Mouse (Mus musculus): ENCODE measurements at regions not wholly inside any gene's neighbourhood (a gene's known extent, or its start where the extent isn't known, plus 50 kb on each side); places are given as distances from the start of the nearest gene placed in this dataset.
A peak's percentile ranks its signal among the peaks of the same experiment; 100 is the strongest.
"Not testable (repeated sequence)": the region's sequence is repeated elsewhere in the genome, so short reads cannot be mapped to it uniquely, and the experiment has no call there.

DNA sequence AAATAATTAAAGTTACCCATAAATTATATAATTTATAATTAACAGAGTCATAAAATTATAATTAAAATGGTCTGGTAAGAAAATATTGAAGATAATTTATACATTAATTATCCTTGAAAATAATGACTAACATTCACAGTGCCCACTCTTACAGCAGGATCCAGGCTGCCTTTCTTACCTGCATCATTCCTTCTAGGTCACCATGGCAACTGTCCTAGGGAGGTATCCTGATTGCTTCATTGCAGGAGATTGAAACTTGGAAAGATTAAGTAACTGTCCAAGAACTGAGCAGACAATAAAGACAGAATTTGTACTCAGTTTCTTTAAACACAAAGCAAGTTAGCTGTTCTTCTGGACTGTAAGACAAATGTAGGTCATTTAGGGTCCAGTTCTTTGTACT, 416.7 kb upstream of the Id2 start:
- intact Hi-C loops (cut with DNase I), result no loop called here
- no peak for DNase-seq

DNA sequence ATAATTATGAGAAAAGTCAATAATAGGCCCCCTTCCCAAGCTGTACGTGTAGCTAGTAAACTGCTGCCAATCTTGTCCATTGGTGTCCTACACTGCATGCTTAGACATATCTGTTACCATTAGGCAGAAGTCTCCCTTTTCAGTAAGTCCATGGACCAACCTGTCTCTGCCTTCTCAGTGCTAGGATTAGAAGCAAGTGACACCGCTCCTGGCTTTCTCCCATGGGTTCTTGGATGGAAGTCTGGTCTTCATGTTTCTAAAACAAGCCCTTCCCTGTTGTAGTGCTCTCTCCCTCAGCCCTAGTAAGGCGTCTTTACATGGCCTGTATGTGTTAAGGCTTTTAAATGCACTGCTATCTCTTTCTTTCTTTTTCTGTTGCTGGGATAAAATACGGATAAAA, 412.7 kb upstream of the Id2 start:
- intact Hi-C loops (cut with DNase I), result no loop called here
- DNase-seq, result no peak

DNA sequence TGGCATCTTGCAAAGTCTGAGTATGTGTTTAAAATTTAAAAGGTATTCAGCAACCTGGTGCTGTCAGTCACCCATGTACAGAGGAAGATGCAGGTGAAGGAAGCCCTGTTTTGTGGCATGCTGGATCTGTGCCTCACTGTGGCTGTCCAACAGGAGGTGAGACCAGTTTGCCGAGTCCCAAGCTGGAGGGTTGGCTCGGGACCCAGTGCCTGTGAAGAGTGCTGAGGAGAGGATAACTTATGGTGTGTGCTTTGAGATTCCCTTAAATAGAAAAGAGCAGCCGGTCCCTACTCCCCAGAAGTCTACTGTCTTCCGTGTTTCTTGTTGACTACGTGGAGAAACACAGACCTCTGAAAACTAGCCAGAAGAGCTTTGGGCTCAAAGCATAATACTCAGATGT, 396.3 kb upstream of the Id2 start:
- DNase-seq, result no peak
- intact Hi-C loops (cut with DNase I), result loop anchor here (10.0 kb wide), 1 partner anchor 398 kb away; the partner anchor contains the start of gene Id2

DNA sequence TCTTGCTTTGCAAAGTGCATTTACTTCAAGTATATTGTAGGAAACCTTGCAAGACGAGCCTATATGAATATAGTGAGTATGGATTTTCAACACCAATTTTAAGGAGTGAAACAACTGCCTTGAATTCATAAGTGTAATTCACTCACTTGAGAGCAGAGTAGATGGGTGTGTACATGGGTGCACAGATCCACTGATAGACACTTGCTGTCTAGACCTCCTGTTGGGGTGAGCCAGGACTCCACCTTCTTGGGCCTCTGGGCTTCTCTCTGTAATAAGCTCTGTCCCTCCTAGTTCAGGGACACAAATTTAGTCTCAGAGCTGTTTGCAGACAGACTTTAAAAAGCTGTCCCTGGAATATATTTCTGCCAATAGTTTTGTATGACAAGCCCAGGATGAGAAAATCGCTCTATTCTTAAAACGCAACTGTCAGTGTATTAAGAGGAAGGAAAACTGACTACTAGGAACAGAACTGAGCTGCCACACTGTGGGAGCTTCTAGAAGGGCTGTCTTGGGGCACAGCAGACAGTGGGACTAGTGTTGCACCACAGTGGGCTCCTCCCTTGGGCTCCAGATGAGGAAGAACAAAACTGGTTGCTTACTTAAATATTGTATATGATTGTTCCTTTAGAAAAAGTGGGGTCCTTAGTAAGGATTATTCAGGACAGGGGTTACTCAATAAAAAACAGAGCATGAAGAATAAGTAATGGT, 395.7 kb upstream of the Id2 start:
- intact Hi-C loops (cut with DNase I), result loop anchor here (10.0 kb wide), 1 partner anchor 398 kb away; the partner anchor contains the start of gene Id2
- DNase-seq, result no peak

DNA sequence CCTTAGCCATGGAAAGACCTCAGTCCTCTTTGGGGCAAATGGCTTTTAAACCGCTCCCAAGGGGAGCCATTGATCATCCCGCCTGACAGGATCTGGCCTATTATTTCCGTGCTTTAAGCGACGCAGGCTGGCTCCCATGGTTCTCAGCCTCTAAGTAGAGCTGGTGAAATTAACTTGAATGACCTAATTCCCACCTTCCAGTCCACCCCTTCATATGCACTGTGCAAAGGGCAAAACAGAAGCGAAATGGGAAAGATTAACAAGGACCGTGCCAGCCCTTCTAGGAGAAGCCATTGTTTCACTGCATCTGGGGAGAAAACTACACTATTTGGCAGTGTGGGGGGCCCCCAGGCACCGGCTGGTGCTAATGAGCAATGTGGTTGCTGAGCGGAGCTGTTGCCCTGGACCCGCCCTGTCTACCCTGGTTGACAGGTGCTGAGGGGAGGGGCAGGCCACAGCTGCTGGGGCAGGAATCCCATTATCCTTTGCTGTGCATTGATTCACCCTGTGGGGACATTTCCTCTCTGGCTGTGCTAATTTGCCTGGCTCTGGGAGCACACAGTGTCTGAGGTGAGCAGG, 378.3 kb upstream of the Id2 start:
- DNase-seq, result peak; percentile 69
- intact Hi-C loops (cut with DNase I), result no loop called here

DNA sequence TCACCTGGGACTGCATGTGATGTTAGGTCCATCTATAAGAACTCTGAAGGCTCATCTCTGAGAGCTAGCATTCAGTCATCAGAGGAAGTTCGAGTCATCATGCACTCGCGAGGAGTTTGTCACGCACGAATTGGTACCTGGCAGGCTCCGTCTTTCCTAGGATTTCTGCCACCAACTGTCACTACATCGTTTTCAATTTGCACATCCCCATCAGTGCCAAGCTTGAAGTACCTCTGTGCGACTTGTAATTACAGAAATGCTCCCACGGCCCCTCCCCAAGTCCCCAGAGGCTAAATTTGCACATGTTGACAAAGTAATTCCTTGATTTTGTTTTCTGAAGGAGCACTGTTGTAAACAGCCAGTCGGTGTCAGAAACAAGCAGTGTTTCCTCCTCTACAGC, 372.2 kb upstream of the Id2 start:
- intact Hi-C loops (cut with DNase I), result no loop called here
- DNase-seq, result peak; percentile 59

DNA sequence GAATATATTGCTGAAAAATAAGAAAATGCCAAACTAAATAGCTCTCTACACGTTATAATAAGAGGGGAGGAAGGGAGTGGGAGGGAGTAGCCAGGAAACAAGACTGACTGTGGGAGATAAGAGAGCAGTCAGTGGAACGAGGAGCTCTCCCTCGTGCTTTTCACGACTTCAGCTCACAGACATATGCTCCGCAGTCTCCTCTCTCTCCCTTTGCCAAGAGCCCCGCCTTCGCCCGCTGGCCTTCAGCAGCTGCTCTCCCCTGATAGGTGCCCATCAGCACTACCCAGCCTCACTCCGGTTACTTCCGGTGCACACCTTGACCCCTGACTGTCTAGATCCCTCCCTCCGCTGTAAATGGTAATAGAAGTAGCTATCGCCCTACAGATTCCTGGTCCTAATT, 370.8 kb upstream of the Id2 start:
- intact Hi-C loops (cut with DNase I), result no loop called here
- peak; percentile 54 for DNase-seq

DNA sequence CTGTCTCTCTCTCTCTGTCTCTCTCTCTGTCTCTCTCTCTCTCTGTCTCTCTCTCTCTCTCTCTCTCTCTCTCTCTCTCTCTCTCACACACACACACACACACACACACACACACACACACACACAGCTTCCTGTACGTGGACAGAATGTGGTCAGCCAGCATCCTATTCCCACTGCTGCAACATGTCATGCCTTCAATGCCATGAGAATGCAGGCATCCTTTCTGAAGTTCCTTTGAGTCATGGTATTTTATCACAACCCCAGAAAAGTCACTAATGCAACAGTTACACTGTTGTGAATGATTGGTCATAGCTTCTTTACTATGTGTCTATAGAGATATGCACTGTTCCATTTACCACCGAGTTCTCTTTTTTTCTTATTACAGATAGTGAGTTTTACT, 365.8 kb upstream of the Id2 start:
- intact Hi-C loops (cut with DNase I); DNase-seq: not testable (repeated sequence)

DNA sequence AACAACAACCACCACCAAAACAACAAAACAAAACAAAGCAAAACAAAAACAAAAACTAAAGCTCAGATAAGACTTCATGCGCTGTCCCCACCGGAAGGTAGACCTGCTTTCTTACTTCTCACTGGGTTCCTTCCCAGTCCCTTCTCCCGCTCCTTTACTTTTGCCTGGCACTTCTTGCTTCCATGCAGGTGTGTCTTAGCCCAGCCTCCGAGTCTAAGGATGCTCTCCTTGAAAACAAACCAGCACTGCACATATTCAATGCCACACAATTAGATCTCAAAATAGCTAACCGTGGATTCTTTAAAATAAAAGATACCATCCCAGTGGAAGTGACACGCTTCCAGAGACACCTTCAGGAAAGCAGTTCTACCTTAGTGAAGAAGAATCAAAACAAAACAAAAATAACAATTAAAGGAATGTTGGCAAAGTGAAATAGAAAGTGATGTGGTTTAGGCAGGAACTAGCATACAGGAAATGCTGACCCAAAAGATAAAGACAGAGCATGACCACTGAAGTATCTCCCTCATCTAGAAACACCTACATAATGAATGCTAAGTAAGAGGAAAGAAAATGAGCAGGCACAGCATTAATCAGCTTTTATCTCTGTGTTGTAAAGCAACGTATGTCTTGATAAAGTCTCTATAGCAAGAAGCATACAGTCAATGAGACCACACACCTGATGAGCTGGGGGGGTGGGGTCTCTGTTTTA, 358.5 kb upstream of the Id2 start:
- no peak for DNase-seq
- intact Hi-C loops (cut with DNase I), result no loop called here

DNA sequence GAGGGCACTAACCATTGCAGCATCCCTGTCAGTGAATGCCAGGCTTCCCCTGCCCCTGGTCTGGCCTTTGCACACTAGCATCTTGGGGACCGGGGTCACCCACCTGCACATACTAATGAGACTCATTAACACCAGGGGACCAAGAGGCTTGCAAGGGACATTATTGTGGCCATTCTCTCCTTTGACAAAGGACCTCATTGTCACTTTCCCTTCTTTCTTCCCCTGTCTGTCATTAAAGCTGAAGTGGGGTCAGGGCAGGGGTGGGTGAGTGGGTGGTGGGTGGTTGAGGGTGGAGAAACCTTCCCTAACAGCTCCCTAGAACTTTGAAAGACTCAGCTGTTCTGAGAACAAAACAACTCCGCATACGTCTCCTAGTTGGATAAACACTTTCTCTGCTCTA, 356.4 kb upstream of the Id2 start:
- no peak for DNase-seq
- intact Hi-C loops (cut with DNase I), result no loop called here

DNA sequence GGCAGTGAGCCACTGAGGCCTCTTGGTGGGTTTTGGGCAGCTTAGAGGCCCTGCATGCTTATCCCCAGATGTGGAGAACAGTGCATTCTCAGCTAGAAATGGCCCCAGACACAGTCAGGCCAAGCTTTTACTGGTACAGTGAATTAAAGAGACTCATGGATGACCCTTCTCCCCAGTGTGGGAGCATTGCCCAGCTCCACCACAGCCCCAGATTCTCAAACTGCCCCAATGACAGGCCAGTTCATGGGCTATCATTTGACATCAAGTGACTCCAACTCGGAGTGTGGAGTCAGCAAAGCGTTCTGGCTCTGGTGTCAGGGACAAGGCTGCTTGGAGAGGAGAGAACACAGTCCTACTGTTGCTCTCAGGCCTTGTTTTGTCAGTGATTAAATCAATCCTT, 354.2 kb upstream of the Id2 start:
- intact Hi-C loops (cut with DNase I), result no loop called here
- no peak for DNase-seq

DNA sequence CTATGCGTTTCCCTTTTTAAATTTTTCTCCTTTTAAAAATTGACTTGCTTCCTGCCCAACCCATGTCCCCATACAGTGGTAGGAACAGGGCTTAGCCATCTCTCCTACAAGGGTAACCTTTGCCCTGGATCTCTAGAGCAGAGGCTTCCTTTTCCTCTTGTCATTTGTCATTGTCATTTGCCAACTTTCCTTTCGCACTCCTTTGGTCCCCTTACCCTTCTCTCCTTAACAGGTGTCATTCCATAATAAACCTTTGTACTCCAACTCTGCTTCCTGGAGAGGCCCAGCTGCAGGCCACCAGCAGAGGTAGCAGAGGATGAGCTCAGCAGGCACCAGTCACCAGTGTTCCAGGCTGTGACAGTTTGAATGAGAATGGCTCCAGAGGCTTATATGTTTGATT, 347.4 kb upstream of the Id2 start:
- DNase-seq, result no peak
- intact Hi-C loops (cut with DNase I), result no loop called here

DNA sequence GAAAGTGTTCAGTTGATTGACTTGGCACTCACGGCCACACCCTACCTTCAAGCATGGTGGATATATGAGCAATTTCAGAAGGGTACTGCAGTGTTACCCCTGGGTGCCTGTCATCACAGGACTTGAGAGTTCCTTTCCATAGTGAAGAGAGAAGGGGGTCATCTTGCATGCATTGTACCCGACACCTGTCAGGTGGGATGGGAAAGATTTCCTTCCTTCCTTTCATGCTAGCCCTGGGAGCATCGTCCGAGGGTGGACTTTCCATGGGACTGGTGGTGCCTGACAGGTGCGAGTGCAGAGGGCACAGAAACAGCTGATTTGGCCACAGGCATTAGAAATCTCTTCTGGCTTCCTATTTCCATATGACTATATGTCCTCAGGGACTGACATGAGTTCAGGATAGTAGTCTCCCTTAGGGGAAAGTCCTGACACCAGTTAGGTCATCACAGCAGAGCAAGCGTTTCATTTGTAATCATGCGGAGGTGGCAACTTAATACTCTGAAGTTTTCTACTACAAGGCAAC, 342.1 kb upstream of the Id2 start:
- intact Hi-C loops (cut with DNase I), result no loop called here

DNA sequence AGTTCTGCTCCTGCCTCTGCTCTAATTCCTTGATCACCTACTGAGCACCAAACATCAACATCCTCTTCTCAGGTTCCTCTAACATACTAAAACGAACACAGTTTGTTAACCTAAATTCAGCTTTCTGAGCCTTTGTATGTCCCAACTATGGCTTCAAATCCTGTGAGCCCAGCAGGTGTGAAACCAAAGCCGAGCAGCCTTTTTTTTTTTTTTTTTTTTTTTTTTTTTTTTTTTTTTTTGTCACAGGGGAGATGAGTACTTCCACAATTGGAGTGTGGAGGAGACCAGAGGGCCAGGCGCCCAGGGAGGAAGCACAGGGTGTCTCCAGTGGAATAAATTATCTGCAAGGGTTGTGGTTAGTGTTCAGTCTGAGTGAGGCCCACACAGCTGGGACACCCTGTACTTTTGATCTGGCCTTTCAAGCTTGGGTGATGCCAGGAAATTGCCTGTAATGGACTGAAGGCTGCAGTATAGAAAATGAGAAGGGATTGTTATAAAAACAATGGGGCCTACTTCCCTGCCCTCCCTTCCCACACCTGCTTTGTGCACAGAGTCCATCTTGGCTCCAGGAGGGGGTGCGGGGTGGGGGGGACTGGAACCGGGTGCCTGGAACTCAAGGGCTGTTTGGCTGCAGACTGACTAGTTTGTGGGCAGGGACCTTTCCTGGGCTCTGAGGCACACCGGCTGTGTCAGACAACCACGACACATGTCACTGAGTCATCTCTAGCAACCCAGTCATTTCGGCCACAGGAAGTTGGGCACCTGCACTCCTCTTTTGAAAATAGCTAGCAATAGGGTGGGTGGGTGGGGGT, 341.5 kb upstream of the Id2 start:
- no peak for DNase-seq
- intact Hi-C loops (cut with DNase I), result no loop called here

More for the DNA sequence above, 342.1 kb upstream of the Id2 start:
- DNase-seq, result no peak

DNA sequence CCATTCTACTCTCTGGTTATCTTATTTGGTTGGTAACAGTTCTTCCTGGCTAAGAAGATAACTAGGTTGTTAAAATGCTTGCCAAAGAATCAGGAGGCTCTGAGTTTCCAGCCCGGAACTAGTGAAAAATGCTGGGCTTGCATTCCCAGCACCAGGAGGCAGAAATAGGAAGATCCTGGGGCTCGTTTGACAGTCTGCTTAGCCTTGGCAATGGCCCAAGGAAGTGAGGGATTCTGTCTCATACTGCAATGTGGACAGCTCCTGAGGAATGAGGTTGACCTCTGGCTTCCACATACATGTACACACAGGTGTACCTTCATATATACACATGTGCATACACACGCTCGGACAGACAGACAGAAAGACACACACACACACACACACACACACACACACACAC, 340.6 kb upstream of the Id2 start:
- peak; percentile 32 for DNase-seq
- intact Hi-C loops (cut with DNase I), result no loop called here

DNA sequence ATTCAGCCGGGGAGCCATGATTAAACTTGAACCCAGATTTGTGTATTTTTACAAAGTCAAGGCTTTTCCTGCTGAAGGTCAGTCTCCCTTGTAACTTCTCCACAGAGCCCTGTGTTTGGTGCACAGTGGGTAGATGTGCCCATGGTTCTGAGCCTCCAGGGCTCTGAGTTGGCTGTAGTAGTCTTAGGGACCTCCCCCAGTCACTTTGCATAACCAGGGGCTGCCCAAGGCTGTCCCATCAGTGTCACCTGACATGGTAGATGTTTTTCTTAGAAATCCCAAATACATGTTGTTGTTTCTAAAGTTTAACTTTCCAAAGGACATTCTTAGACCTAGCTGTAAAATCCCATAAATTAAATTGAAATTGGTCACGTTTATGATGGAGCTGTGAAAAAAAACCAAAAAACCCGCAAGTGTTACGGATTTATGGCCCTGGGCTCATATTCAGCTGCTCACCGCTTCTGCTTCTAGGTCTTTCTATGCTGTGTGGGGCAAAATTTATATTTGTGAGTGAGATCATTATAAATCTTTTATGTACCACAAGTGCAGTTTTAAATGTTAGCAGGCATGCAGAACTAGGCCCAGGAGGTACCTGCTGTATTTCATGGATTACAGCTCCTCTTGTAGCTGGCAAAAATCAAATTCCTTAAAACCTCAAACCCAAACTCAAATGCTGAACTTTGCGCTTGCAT, 339.4 kb upstream of the Id2 start:
- no peak for DNase-seq
- intact Hi-C loops (cut with DNase I), result no loop called here

DNA sequence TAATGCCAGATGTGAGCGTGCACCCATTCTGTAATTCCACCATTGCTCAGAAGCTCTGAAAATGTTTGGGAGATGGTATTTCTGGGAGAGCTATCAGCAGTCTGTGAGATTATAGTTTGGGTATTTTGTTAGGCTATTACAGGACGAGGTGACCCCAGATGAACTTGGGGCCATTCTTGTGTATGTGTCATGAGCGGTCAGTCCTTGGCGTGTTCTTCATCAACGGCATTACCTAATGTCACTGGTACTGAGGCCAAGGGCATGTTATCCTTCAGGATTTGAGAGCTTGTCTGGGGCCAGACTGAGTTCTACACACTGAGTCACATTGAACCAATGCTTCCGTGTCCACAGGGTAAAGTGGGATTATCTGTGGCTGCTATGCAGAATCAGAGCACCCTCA, 335.9 kb upstream of the Id2 start:
- intact Hi-C loops (cut with DNase I), result no loop called here
- DNase-seq, result no peak

DNA sequence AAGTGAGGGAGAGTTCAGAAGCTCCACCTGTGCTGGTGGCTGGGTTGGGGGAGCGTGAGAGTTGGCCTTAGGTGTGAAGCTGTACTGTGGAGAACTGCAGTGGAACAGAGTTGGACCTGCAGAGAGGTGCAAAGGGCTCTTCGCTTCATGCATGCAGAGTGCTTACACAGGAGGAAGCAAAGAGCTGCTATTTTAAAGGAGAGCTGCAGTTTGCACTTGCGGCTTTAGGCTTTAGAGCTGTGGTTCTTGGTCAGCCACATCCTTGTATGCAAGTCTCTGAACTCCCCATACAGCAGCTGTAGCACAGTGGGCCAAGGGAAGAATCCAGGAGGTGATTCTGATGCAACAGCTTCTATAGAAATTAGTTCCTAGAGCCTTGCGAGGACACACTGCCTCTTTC, 334.0 kb upstream of the Id2 start:
- intact Hi-C loops (cut with DNase I), result no loop called here
- DNase-seq, result no peak

DNA sequence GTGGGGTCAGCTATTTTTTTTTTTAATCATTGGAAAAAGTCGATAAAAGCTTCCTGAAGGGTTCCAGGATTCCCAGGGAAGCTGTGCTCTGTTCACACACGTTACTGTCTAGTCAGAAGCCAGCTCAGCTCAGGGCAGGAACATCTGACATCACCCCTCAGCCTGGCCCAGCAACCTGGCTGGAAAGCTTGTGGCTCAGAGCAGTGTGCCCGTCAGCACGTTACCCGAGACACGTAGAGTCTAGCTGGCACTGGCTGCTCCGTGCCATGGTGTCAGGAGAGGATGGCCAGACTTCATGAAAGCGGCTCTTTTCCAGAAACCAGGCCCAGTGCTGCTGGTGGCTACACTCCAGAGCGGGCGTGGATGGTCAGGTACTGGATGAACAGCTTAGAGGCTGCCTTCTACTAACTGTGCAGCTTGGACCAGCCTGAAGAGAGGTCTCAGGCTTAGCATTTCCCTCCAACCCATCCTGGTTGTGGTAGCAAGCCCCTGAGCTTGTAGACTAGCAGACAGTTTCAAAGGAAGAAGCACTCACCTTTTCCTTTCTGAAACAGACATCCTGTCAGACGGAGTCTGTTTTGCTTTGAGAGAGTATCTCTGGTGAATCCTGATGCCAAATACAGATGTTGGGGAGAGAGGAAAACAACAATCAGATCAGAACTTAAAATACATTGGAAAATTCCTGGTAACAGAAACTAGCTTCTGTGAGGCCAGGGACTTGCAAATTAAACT, 331.1 kb upstream of the Id2 start:
- intact Hi-C loops (cut with DNase I), result no loop called here
- no peak for DNase-seq

DNA sequence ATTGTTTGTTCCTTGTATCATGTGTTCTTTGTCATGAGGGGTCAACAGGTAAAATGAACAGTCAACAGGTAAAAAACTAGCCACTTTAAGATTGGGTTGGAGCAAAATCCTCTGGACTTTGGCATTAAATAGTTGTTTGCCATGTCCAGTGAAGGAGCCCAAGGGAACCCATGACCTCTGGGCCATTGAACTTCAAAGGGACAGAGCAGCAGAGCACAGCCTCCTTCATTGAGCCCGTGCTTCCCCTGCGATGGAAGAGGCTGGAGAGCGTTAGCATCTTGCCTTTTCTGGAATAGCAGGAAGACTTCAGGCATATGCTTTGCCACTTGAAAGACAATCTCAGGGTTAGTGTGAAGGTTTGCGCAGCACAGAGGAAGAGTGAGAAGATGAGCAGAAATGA, 320.4 kb upstream of the Id2 start:
- intact Hi-C loops (cut with DNase I), result no loop called here
- DNase-seq, result no peak
